Mouse (Mus musculus) midbrain, embryonic 15.5 days (tissue): ENCODE results near the gene Ppm1h. TPM values are rescaled to one million over a fixed set of nuclear protein-coding genes. Genes with fewer than 3 reads are reported as not detected.

Source experiments
- ATAC-seq: fragments of 200-750 bp; cut with Nextera tagmentation; replicated peaks from 2 replicates; pipeline ENCODE4 v1.8.0; 2017; ENCODE audit warnings: moderate TSS enrichment
- H3K27ac ChIP-seq: fragments of 300-500 bp; sonication (generic); 2 replicates; pipeline ENCODE4 v1.5.1; 2015; ENCODE audit warnings: mild to moderate bottlenecking, inconsistent platforms
- H3K27me3 ChIP-seq: fragments of 300-500 bp; sonication (generic); replicated peaks from 2 replicates; pipeline ENCODE4 v1.6.1; 2015; ENCODE audit warnings: inconsistent platforms
- H3K36me3 ChIP-seq: fragments of 300-500 bp; sonication (generic); replicated peaks from 2 replicates; pipeline ENCODE4 v1.6.1; 2015; ENCODE audit warnings: inconsistent platforms
- H3K4me1 ChIP-seq: fragments of 300-500 bp; sonication (generic); 2 replicates; pipeline ENCODE4 v1.6.1; 2015; ENCODE audit warnings: inconsistent platforms
- H3K4me2 ChIP-seq: fragments of 300-500 bp; sonication (generic); 2 replicates; pipeline ENCODE4 v1.6.1; 2015; ENCODE audit warnings: inconsistent platforms, mild to moderate bottlenecking, moderate library complexity
- H3K4me3 ChIP-seq: fragments of 300-500 bp; sonication (generic); 2 replicates; pipeline ENCODE4 v1.5.1; 2015; ENCODE audit warnings: mild to moderate bottlenecking, inconsistent platforms
- H3K9ac ChIP-seq: fragments of 300-500 bp; sonication (generic); 2 replicates; pipeline ENCODE4 v1.6.1; 2015; ENCODE audit warnings: mild to moderate bottlenecking, inconsistent platforms
- H3K9me3 ChIP-seq: fragments of 300-500 bp; sonication (generic); 2 replicates; pipeline ENCODE4 v1.6.1; 2016; ENCODE audit warnings: inconsistent platforms
- WGBS: fragments of 180-500 bp; shearing (Covaris S2); methylation state at CpG from one replicate; pipeline ENCODE4 v1.1.7; 2015; ENCODE audit warnings: mixed read lengths; 5-methylcytosine and 5-hydroxymethylcytosine counted together
- polyA plus RNA-seq: library from polyadenylated mRNA; unstranded; fragments of >200 nt; fragmentation: Nextera tagmentation; extraction: Ambion mirVana; gene quantifications from 2 replicates; pipeline ENCODE4 v1.2.1, GENCODE M21; 2015

Ppm1h gene
- polyA plus RNA-seq, 1 experiment from 2014 or later = 21.4 TPM

- H3K27me3 ChIP-seq = no peaks in the 10 kb centered on the region
- WGBS = 88% methylated on average over 7 of the region's 7 CpGs
- no peak for ATAC-seq
- no peak overlapping the region for H3K4me2 ChIP-seq
- no peak overlapping the region for H3K9ac ChIP-seq
- H3K4me1 ChIP-seq = no peaks in the 10 kb centered on the region; the same call in 1 of the 2 replicates
- H3K4me3 ChIP-seq = no peak overlapping the region
- H3K27ac ChIP-seq = no peak overlapping the region
- H3K36me3 ChIP-seq = no peaks in the 10 kb centered on the region
- no peaks in the 10 kb centered on the region for H3K9me3 ChIP-seq
Measured at GRCm38 (mm10) chr10:122735284-122735784, 56.8 kb downstream of the Ppm1h start.

GRCm38 (mm10) chr10:122736835-122737234 lies 58.3 kb downstream of the Ppm1h start:
- no peaks in the 10 kb centered on the region for H3K9me3 ChIP-seq
- 96% methylated on average over 4 of the region's 4 CpGs for WGBS
- H3K36me3 ChIP-seq = no peaks in the 10 kb centered on the region
- no peak overlapping the region for H3K4me3 ChIP-seq
- H3K9ac ChIP-seq = no peak overlapping the region
- H3K4me1 ChIP-seq = peaks cover 13% of the 10 kb centered on the region
- H3K27ac ChIP-seq = no peak overlapping the region
- ATAC-seq = no peak
- H3K27me3 ChIP-seq = no peaks in the 10 kb centered on the region
- no peak overlapping the region for H3K4me2 ChIP-seq

GRCm38 (mm10) chr10:122738526-122738925 lies 60.0 kb downstream of the Ppm1h start:
- Histone ChIP-seq H3K9me3 (no peaks in the 10 kb centered on the region), H3K9ac (no peak overlapping the region), H3K27ac (no peak overlapping the region), H3K4me2 (no peak overlapping the region), H3K4me3 (no peak overlapping the region), H3K27me3 (no peaks in the 10 kb centered on the region), H3K4me1 (peaks cover 18% of the 10 kb centered on the region), H3K36me3 (no peaks in the 10 kb centered on the region)
- ATAC-seq = no peak
- WGBS = 92% methylated on average over 10 of the region's 10 CpGs

GRCm38 (mm10) chr10:122739037-122739436 lies 60.5 kb downstream of the Ppm1h start:
- 92% methylated on average over 4 of the region's 4 CpGs for WGBS
- Histone ChIP-seq H3K9me3 (no peaks in the 10 kb centered on the region), H3K4me1 (peaks cover 18% of the 10 kb centered on the region), H3K27me3 (no peaks in the 10 kb centered on the region), H3K27ac (no peak overlapping the region), H3K4me3 (no peak overlapping the region), H3K36me3 (no peaks in the 10 kb centered on the region), H3K4me2 (no peak overlapping the region), H3K9ac (no peak overlapping the region)
- ATAC-seq = no peak

- 0 out of 2 replicates have a peak overlapping the region, but pooled peaks have one; percentile 48 for H3K27ac ChIP-seq
- H3K4me2 ChIP-seq = no peak overlapping the region
- no peak overlapping the region for H3K4me3 ChIP-seq
- no peaks in the 10 kb centered on the region for H3K27me3 ChIP-seq
- ATAC-seq = no peak
- no peaks in the 10 kb centered on the region for H3K9me3 ChIP-seq
- H3K36me3 ChIP-seq = no peaks in the 10 kb centered on the region
- no peak overlapping the region for H3K9ac ChIP-seq
- peaks cover 18% of the 10 kb centered on the region for H3K4me1 ChIP-seq
- WGBS = 73% methylated on average over 4 of the region's 4 CpGs
Measured at GRCm38 (mm10) chr10:122740117-122740516, 61.6 kb downstream of the Ppm1h start.

- no peak overlapping the region for H3K4me3 ChIP-seq
- 48% methylated on average over 7 of the region's 7 CpGs for WGBS
- peak overlapping the region; percentile 74 for H3K27ac ChIP-seq
- H3K4me1 ChIP-seq = peaks cover 18% of the 10 kb centered on the region
- no peak overlapping the region; the same call in 1 of the 2 replicates for H3K4me2 ChIP-seq
- H3K36me3 ChIP-seq = no peaks in the 10 kb centered on the region
- no peak overlapping the region for H3K9ac ChIP-seq
- 0 out of 2 replicates have a peak, but pooled peaks have one; percentile 34 for ATAC-seq
- H3K27me3 ChIP-seq = no peaks in the 10 kb centered on the region
- no peaks in the 10 kb centered on the region for H3K9me3 ChIP-seq
Measured at GRCm38 (mm10) chr10:122741191-122741590, 62.6 kb downstream of the Ppm1h start.

GRCm38 (mm10) chr10:122742136-122742535 lies 63.6 kb downstream of the Ppm1h start:
- peaks cover 18% of the 10 kb centered on the region for H3K4me1 ChIP-seq
- H3K27ac ChIP-seq = no peak overlapping the region

GRCm38 (mm10) chr10:122743361-122743760 lies 64.8 kb downstream of the Ppm1h start:
- no peaks in the 10 kb centered on the region for H3K9me3 ChIP-seq
- no peak overlapping the region for H3K4me3 ChIP-seq
- 94% methylated on average over 2 of the region's 2 CpGs for WGBS
- no peaks in the 10 kb centered on the region for H3K27me3 ChIP-seq
- H3K4me2 ChIP-seq = no peak overlapping the region
- no peak for ATAC-seq
- H3K4me1 ChIP-seq = peaks cover 18% of the 10 kb centered on the region
- H3K27ac ChIP-seq = no peak overlapping the region
- H3K36me3 ChIP-seq = no peaks in the 10 kb centered on the region
- no peak overlapping the region for H3K9ac ChIP-seq

More at GRCm38 (mm10) chr10:122742136-122742535, 63.6 kb downstream of the Ppm1h start:
- H3K9ac ChIP-seq = no peak overlapping the region
- no peak overlapping the region for H3K4me2 ChIP-seq
- no peaks in the 10 kb centered on the region for H3K27me3 ChIP-seq
- no peaks in the 10 kb centered on the region for H3K36me3 ChIP-seq
- no peaks in the 10 kb centered on the region for H3K9me3 ChIP-seq
- ATAC-seq = no peak
- H3K4me3 ChIP-seq = no peak overlapping the region
- 86% methylated on average over 2 of the region's 2 CpGs for WGBS

- no peak for ATAC-seq
Measured at GRCm38 (mm10) chr10:122744970-122745369, 66.4 kb downstream of the Ppm1h start.

GRCm38 (mm10) chr10:122746211-122746610 lies 67.6 kb downstream of the Ppm1h start:
- Histone ChIP-seq H3K27me3 (no peaks in the 10 kb centered on the region), H3K4me3 (no peak overlapping the region), H3K4me2 (no peak overlapping the region), H3K9me3 (no peaks in the 10 kb centered on the region), H3K36me3 (no peaks in the 10 kb centered on the region), H3K4me1 (peaks cover 11% of the 10 kb centered on the region), H3K27ac (no peak overlapping the region), H3K9ac (no peak overlapping the region)
- WGBS = 81% methylated on average over 7 of the region's 7 CpGs
- no peak for ATAC-seq

More at GRCm38 (mm10) chr10:122744970-122745369, 66.4 kb downstream of the Ppm1h start:
- no peak overlapping the region for H3K27ac ChIP-seq
- 93% methylated on average over 2 of the region's 2 CpGs for WGBS
- H3K36me3 ChIP-seq = no peaks in the 10 kb centered on the region
- H3K9me3 ChIP-seq = no peaks in the 10 kb centered on the region
- H3K4me2 ChIP-seq = no peak overlapping the region
- no peak overlapping the region for H3K9ac ChIP-seq
- H3K4me3 ChIP-seq = no peak overlapping the region
- H3K27me3 ChIP-seq = no peaks in the 10 kb centered on the region
- H3K4me1 ChIP-seq = peaks cover 18% of the 10 kb centered on the region

- Histone ChIP-seq H3K9ac (no peak overlapping the region), H3K36me3 (no peaks in the 10 kb centered on the region), H3K27me3 (no peaks in the 10 kb centered on the region), H3K4me2 (no peak overlapping the region), H3K4me1 (no peaks in the 10 kb centered on the region), H3K4me3 (no peak overlapping the region), H3K9me3 (no peaks in the 10 kb centered on the region), H3K27ac (no peak overlapping the region)
- WGBS = 92% methylated on average over 11 of the region's 11 CpGs
- no peak for ATAC-seq
Measured at GRCm38 (mm10) chr10:122747151-122747925, 68.8 kb downstream of the Ppm1h start.

GRCm38 (mm10) chr10:122748361-122748951 lies 69.9 kb downstream of the Ppm1h start:
- ATAC-seq = 0 out of 2 replicates have a peak, but pooled peaks have one; percentile 33
- 78% methylated on average over 4 of the region's 4 CpGs for WGBS
- H3K9me3 ChIP-seq = no peaks in the 10 kb centered on the region
- peaks cover 4% of the 10 kb centered on the region; the same call in 1 of the 2 replicates for H3K4me1 ChIP-seq
- no peak overlapping the region for H3K9ac ChIP-seq
- no peak overlapping the region for H3K27ac ChIP-seq
- no peak overlapping the region for H3K4me3 ChIP-seq
- H3K27me3 ChIP-seq = no peaks in the 10 kb centered on the region
- no peaks in the 10 kb centered on the region for H3K36me3 ChIP-seq
- H3K4me2 ChIP-seq = no peak overlapping the region
